Mouse (Mus musculus): ENCODE measurements around the gene Tsku. TPM values are rescaled to one million over a fixed set of nuclear protein-coding genes. Genes with fewer than 3 reads are reported as not detected.

Gene Tsku
- polyA plus RNA-seq, 1 experiment = 9.6 TPM

- H3K79me2 ChIP-seq (ENCODE audit: control insufficient read depth, insufficient read depth) = no peaks in the 10 kb centered on the region
- H3K27me3 ChIP-seq (ENCODE audit: control insufficient read depth, insufficient read depth, insufficient read length) = no peaks in the 10 kb centered on the region
- no peak overlapping the region for H3ac ChIP-seq (ENCODE audit: control insufficient read depth, insufficient read length, low read depth)
- no peaks in the 10 kb centered on the region for H3K79me3 ChIP-seq (ENCODE audit: low read depth)
- H3K4me3 ChIP-seq (ENCODE audit: insufficient read depth, poor library complexity, severe bottlenecking) = no peak overlapping the region
- TF ChIP-seq MYOG (IDR thresholded peaks at IDR 0.05; ENCODE audit: control insufficient read depth, extremely low read depth, insufficient read length) = no peak
- TF ChIP-seq CTCF (IDR thresholded peaks at IDR 0.05; ENCODE audit: control insufficient read depth, insufficient read depth, insufficient read length) = no peak
- TF ChIP-seq FOSL1 (IDR thresholded peaks at IDR 0.05; ENCODE audit: insufficient read depth, low read length, poor library complexity, severe bottlenecking) = peak; percentile 31
- no peak for TF ChIP-seq CEBPB (IDR thresholded peaks at IDR 0.05; ENCODE audit: low read depth)
- TF ChIP-seq USF1 (IDR thresholded peaks at IDR 0.05; ENCODE audit: low read depth) = peak; percentile 5
- TF ChIP-seq MYOD1 (IDR thresholded peaks at IDR 0.05; ENCODE audit: control insufficient read depth, insufficient read length, low read depth) = peak; percentile 73
- TF ChIP-seq MAX (IDR thresholded peaks at IDR 0.05) = peak; percentile 65
- H3K36me3 ChIP-seq (ENCODE audit: control insufficient read depth, insufficient read depth) = no peaks in the 10 kb centered on the region
Observed at GRCm38 (mm10) chr7:98391351-98391936, 30.3 kb upstream of the Tsku start.

- Histone ChIP-seq H3ac (ENCODE audit: control insufficient read depth, insufficient read length, low read depth) (no peak overlapping the region), H3K36me3 (ENCODE audit: control insufficient read depth, insufficient read depth) (no peaks in the 10 kb centered on the region), H3K79me2 (ENCODE audit: control insufficient read depth, insufficient read depth) (no peaks in the 10 kb centered on the region), H3K4me3 (ENCODE audit: insufficient read depth, poor library complexity, severe bottlenecking) (no peak overlapping the region), H3K79me3 (ENCODE audit: low read depth) (no peaks in the 10 kb centered on the region), H3K27me3 (ENCODE audit: control insufficient read depth, insufficient read depth, insufficient read length) (no peaks in the 10 kb centered on the region)
- no peak for TF ChIP-seq CEBPB (IDR thresholded peaks at IDR 0.05; ENCODE audit: low read depth)
- no peak for TF ChIP-seq USF1 (IDR thresholded peaks at IDR 0.05; ENCODE audit: low read depth)
- TF ChIP-seq CTCF (IDR thresholded peaks at IDR 0.05; ENCODE audit: control insufficient read depth, insufficient read depth, insufficient read length) = no peak
- no peak for TF ChIP-seq MAX (IDR thresholded peaks at IDR 0.05)
- no peak for TF ChIP-seq MYOD1 (IDR thresholded peaks at IDR 0.05; ENCODE audit: control insufficient read depth, insufficient read length, low read depth)
- no peak for TF ChIP-seq MYOG (IDR thresholded peaks at IDR 0.05; ENCODE audit: control insufficient read depth, extremely low read depth, insufficient read length)
- TF ChIP-seq FOSL1 (IDR thresholded peaks at IDR 0.05; ENCODE audit: insufficient read depth, low read length, poor library complexity, severe bottlenecking) = no peak
Observed at GRCm38 (mm10) chr7:98390486-98390885, 29.4 kb upstream of the Tsku start.

- TF ChIP-seq CEBPB (IDR thresholded peaks at IDR 0.05; ENCODE audit: low read depth) (no peak), MYOD1 (IDR thresholded peaks at IDR 0.05; ENCODE audit: control insufficient read depth, insufficient read length, low read depth) (no peak), USF1 (IDR thresholded peaks at IDR 0.05; ENCODE audit: low read depth) (peak; percentile 19), MAX (IDR thresholded peaks at IDR 0.05) (no peak)
- Histone ChIP-seq H3ac (ENCODE audit: control insufficient read depth, insufficient read length, low read depth) (no peak overlapping the region), H3K36me3 (ENCODE audit: control insufficient read depth, insufficient read depth) (no peaks in the 10 kb centered on the region), H3K4me3 (ENCODE audit: insufficient read depth, poor library complexity, severe bottlenecking) (no peak overlapping the region), H3K79me3 (ENCODE audit: low read depth) (no peaks in the 10 kb centered on the region), H3K79me2 (ENCODE audit: control insufficient read depth, insufficient read depth) (no peaks in the 10 kb centered on the region), H3K27me3 (ENCODE audit: control insufficient read depth, insufficient read depth, insufficient read length) (no peaks in the 10 kb centered on the region)
Observed at GRCm38 (mm10) chr7:98389656-98390055, 28.5 kb upstream of the Tsku start.

DNA sequence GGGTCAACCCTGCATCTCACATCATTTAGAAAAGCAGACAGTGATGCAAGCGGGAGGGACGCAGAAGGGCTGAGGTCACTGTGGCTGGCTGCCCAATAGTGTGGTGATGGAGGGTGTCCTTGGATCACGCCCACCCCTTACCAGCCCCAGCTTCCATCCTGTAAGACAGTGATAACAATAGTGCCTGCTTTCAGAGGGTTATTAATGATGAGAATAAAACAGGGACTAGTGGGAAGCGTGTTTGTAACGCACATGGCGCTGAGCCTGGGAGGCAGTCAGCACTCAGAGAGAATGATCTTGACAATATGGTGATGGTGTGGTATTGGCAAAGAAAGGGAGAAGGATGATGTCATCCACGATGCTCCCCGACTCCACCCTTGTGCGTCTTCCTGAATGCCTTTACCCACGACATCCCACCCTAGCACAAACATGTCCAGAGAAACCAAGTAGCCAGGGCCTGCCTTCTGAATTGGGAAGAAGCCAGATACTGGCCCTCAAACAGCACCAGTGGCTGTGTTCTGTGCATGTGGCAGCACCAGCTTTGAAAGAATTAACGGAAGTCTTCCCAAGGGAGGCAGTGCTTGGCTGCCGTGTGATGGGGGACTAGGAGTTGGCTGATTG is 27.9 kb upstream of the Tsku start:
- no peaks in the 10 kb centered on the region for H3K27me3 ChIP-seq (ENCODE audit: control insufficient read depth, insufficient read depth, insufficient read length)
- H3K79me2 ChIP-seq (ENCODE audit: control insufficient read depth, insufficient read depth) = no peaks in the 10 kb centered on the region
- H3ac ChIP-seq (ENCODE audit: control insufficient read depth, insufficient read length, low read depth) = no peak overlapping the region
- H3K36me3 ChIP-seq (ENCODE audit: control insufficient read depth, insufficient read depth) = no peaks in the 10 kb centered on the region
- TF ChIP-seq MAX (IDR thresholded peaks at IDR 0.05) (no peak), USF1 (IDR thresholded peaks at IDR 0.05; ENCODE audit: low read depth) (no peak), FOSL1 (IDR thresholded peaks at IDR 0.05; ENCODE audit: insufficient read depth, low read length, poor library complexity, severe bottlenecking) (no peak), CEBPB (IDR thresholded peaks at IDR 0.05; ENCODE audit: low read depth) (peak; percentile 48), CTCF (IDR thresholded peaks at IDR 0.05; ENCODE audit: control insufficient read depth, insufficient read depth, insufficient read length) (no peak), MYOD1 (IDR thresholded peaks at IDR 0.05; ENCODE audit: control insufficient read depth, insufficient read length, low read depth) (no peak)
- H3K79me3 ChIP-seq (ENCODE audit: low read depth) = no peaks in the 10 kb centered on the region
- no peak overlapping the region for H3K4me3 ChIP-seq (ENCODE audit: insufficient read depth, poor library complexity, severe bottlenecking)

- Histone ChIP-seq H3K79me2 (ENCODE audit: control insufficient read depth, insufficient read depth) (no peaks in the 10 kb centered on the region), H3K27me3 (ENCODE audit: control insufficient read depth, insufficient read depth, insufficient read length) (no peaks in the 10 kb centered on the region), H3K4me3 (ENCODE audit: insufficient read depth, poor library complexity, severe bottlenecking) (no peak overlapping the region), H3K79me3 (ENCODE audit: low read depth) (no peaks in the 10 kb centered on the region), H3ac (ENCODE audit: control insufficient read depth, insufficient read length, low read depth) (no peak overlapping the region), H3K36me3 (ENCODE audit: control insufficient read depth, insufficient read depth) (no peaks in the 10 kb centered on the region)
- no peak for TF ChIP-seq CEBPB (IDR thresholded peaks at IDR 0.05; ENCODE audit: low read depth)
- TF ChIP-seq FOSL1 (IDR thresholded peaks at IDR 0.05; ENCODE audit: insufficient read depth, low read length, poor library complexity, severe bottlenecking) = no peak
Observed at GRCm38 (mm10) chr7:98387201-98387600, 26.1 kb upstream of the Tsku start.

DNA sequence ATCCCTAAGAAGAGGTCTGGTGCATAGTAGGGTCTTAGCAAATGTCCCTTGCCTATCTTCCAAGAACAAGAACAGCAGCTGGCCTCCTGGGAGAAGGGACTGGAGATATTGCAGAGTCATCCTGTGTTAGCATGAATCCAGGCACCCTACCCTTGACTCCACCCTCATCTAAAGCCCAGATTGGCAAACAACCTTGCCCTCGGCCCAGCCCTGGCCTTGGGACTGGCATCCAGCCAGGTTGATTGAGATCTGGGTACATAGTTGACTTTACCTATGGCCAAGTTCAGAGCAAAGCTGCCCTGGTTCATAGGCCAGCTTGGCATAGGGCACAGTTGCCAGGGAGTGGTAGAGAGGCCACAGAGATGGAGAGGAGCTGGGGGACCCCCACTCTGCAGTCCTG is 24.0 kb upstream of the Tsku start:
- no peaks in the 10 kb centered on the region for H3K79me2 ChIP-seq (ENCODE audit: control insufficient read depth, insufficient read depth)
- no peaks in the 10 kb centered on the region for H3K79me3 ChIP-seq (ENCODE audit: low read depth)
- no peak overlapping the region for H3K4me3 ChIP-seq (ENCODE audit: insufficient read depth, poor library complexity, severe bottlenecking)
- H3ac ChIP-seq (ENCODE audit: control insufficient read depth, insufficient read length, low read depth) = no peak overlapping the region
- no peaks in the 10 kb centered on the region for H3K36me3 ChIP-seq (ENCODE audit: control insufficient read depth, insufficient read depth)
- H3K27me3 ChIP-seq (ENCODE audit: control insufficient read depth, insufficient read depth, insufficient read length) = no peaks in the 10 kb centered on the region
- no peak for TF ChIP-seq MYOD1 (IDR thresholded peaks at IDR 0.05; ENCODE audit: control insufficient read depth, insufficient read length, low read depth)
- TF ChIP-seq FOSL1 (IDR thresholded peaks at IDR 0.05; ENCODE audit: insufficient read depth, low read length, poor library complexity, severe bottlenecking) = no peak

All from C2C12 (cell line).